Mouse (Mus musculus): ENCODE data around the gene Aadat.
"Not testable (repeated sequence)": the region's sequence is repeated elsewhere in the genome, so short reads cannot be mapped to it uniquely, and the experiment has no call there.

The Aadat gene

GRCm38 (mm10) chr8:60505653-60506521, at the start of gene Aadat:
TSS of gene Aadat (plus strand) at chr8:60505932.
- in situ Hi-C loops (cut with MboI, MseI), result loop anchor here (25.0 kb wide), 2 partner anchors 531 to 631 kb away; no protein-coding TSS in a partner anchor

GRCm38 (mm10) chr8:60466686-60467335, 38.9 kb upstream of the Aadat start:
- in situ Hi-C loops (cut with MboI, MseI), result no loop called here

GRCm38 (mm10) chr8:60490147-60490546, 15.6 kb upstream of the Aadat start:
- in situ Hi-C loops (cut with MboI, MseI), result no loop called here

- in situ Hi-C loops (cut with MboI, MseI), result no loop called here
Measured at GRCm38 (mm10) chr8:60491871-60492270, 13.9 kb upstream of the Aadat start.

- in situ Hi-C loops (cut with MboI, MseI), result no loop called here
Measured at GRCm38 (mm10) chr8:60492471-60492870, 13.3 kb upstream of the Aadat start.

- in situ Hi-C loops (cut with MboI, MseI), result no loop called here
Measured at GRCm38 (mm10) chr8:60494606-60495005, 11.1 kb upstream of the Aadat start.

- in situ Hi-C loops (cut with MboI, MseI), result not testable (repeated sequence)
Measured at GRCm38 (mm10) chr8:60495046-60495445, 10.7 kb upstream of the Aadat start.

- in situ Hi-C loops (cut with MboI, MseI), result loop anchor here (25.0 kb wide), 2 partner anchors 534 to 634 kb away; no protein-coding TSS in a partner anchor
Measured at GRCm38 (mm10) chr8:60503098-60503497, 2.6 kb upstream of the Aadat start, which contains the start of gene Gm10283. TSS of gene Gm10283 (minus strand) at chr8:60503198.

- in situ Hi-C loops (cut with MboI, MseI), result loop anchor here (25.0 kb wide), 2 partner anchors 519 to 619 kb away; no protein-coding TSS in a partner anchor
Measured at GRCm38 (mm10) chr8:60518286-60518685, 12.6 kb downstream of the Aadat start.

- in situ Hi-C loops (cut with MboI, MseI), result no loop called here
Measured at GRCm38 (mm10) chr8:60534945-60535344, 29.2 kb downstream of the Aadat start.

- in situ Hi-C loops (cut with MboI, MseI), result no loop called here
Measured at GRCm38 (mm10) chr8:60566783-60567182, 61.1 kb downstream of the Aadat start.

GRCm38 (mm10) chr8:60577231-60577630, 71.5 kb downstream of the Aadat start:
- in situ Hi-C loops (cut with MboI, MseI), result no loop called here

GRCm38 (mm10) chr8:60583369-60583768, 77.6 kb downstream of the Aadat start:
- in situ Hi-C loops (cut with MboI, MseI), result no loop called here

GRCm38 (mm10) chr8:60591352-60592105, 85.8 kb downstream of the Aadat start:
- in situ Hi-C loops (cut with MboI, MseI), result not testable (repeated sequence)

GRCm38 (mm10) chr8:60594761-60595160, 89.0 kb downstream of the Aadat start:
- in situ Hi-C loops (cut with MboI, MseI), result no loop called here

Data from T-helper 1 cell (primary cell).